Mouse (Mus musculus): Measurements from ENCODE around the gene Specc1l.

Specc1l gene

DNA sequence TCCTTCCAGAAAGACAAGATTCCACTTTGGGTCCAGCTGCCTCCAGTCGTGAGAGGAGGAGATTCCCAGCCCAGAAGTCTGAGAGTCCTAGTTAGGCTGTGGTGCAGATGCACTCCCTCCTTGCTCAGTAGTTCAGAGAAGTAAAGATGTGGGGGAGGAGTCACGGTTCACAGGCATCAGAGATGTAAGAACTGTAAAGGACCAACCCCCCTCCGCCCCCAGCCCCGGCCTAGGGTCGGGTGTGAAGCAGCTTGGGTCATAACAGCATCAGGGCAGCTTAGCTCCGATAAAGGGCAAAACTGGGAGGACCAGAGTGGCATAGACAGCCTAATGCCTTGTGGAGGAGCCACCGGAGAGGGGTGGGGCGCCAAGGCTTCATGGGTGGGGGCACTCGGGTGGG lies 104.6 kb downstream of the Specc1l start:
- no peak for DNase-seq (ENCODE audit: low read depth, low spot score)

DNA sequence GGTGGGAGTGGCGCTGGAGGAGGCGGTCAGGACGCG lies 104.8 kb downstream of the Specc1l start, which contains the start of gene Adora2a:
Adora2a (plus strand) TSS at position 6 of the 36 bp plus-strand sequence.
- DNase-seq (ENCODE audit: low read depth, low spot score): no peak

DNA sequence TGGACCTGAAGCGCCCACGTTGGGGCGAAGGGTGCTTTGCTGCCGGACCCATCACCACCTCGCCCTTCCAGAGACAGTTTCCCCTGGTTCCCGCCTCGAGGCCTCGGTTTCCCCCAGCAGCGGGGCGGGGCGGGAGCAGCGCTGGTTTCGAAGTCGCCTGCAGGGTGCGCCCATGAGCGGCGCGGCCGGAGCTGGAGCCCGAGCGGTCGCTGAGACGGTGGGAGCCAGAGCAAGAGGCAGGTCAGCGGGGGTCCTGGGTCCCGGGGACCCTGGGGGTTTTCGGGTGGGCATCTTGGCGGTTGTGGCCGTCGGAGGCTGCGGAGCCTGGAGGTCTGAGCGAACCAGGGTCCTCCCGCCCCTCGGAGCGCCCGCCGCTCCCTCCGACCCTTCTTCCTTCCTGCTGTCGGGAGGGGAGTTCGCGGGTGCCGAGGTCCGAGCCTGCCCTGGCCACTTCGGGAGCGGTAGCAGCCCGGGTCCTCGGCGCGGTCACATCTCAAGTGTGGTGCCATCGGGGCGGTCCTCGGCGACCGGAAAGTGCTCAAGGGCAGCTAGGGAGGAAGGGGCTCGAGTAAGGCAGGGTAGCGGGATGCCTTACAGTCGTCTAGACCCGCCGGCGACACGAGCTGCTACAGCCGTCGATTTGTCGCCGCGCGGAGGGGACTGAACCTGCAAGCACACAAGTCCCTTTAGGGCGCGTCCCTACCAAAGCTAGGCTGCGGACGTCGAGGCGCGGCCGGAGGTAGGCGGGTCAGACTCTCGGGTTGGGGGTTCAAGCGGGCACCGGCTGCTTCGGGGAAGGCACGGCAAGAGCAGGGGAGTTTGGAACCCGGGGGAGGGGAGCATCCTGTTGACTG lies 105.3 kb downstream of the Specc1l start:
- DNase-seq (ENCODE audit: low read depth, low spot score): peak; percentile 35

DNA sequence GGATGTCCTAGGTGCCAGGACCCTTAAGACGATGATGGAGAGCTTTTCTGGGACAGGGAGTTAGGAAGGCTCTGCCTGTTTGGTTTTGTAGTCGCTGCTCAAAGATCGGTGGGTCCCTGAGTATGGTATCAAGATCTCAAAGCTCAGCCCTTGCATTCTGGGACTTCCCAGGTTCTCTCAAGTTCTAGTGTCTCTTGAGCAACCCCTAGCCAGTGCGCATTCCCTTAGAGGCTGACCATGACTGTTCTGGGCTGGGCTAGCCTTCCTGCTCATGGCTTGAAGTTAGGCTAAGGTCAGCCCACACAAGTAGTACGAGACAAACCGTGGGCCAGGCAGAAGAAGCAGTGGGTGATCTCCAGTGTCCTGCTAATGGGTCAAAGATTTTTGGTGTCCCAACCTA lies 106.3 kb downstream of the Specc1l start:
- no peak for DNase-seq (ENCODE audit: low read depth, low spot score)

DNA sequence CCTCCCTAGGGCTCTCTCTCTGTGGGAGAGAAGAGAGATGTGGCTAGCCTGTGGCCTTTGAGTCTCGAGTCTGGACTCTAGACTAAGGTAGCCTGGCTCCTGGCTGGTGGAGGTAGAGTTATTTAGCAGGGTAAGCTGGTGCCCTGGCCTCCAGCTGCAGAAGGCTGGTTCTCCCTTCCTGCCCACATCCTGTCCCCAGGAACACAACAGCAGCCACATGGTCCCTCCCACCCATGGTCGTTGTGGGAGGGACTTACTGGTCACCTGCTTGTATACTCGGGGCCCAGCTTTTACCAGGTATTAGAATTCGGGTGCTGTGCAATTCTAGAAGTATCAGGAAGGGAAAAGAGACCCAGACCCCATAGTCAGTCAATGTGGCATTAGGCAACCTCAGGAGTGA lies 108.4 kb downstream of the Specc1l start:
- no peak for DNase-seq (ENCODE audit: low read depth, low spot score)

DNA sequence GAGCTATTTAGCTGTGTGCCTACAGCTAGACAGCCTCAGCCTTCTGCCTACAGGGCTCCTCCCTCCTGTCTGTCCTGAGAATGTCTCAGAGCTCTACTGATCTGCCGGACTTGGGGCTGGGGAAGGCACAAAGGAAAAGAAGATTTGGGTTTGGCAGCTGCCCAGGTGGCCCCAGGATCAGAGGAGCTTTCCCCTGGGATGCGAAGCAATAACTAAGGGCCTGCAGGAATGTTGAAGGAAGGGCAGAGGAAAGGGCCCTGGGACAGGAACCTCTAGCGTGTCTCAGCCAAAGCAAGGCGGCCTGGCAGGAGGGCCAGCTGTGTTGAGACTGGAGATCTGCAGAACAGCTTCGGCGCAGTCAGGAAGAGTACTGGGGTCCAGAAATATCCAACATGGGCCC lies 111.1 kb downstream of the Specc1l start:
- no peak for DNase-seq (ENCODE audit: low read depth, low spot score)

DNA sequence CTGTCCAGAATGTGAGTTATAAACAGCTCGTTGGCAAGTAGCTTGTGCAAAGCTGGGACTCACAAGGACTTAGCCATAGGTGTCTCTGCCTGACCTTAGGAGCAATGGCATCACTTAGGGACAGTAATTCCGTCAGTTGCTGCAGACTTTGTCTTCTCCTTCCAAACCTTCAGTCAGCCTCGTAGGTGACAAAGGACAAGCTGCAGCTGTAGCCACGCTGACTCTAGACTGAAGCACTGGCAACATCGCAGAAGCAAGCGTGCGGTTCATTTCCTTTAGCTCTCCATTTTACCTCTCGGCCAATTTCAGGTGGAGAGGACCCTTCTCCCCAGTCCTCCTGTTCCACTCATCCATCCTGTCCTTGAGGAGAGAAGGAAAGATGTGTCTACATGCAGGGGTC lies 112.1 kb downstream of the Specc1l start:
- DNase-seq (ENCODE audit: low read depth, low spot score): no peak

DNA sequence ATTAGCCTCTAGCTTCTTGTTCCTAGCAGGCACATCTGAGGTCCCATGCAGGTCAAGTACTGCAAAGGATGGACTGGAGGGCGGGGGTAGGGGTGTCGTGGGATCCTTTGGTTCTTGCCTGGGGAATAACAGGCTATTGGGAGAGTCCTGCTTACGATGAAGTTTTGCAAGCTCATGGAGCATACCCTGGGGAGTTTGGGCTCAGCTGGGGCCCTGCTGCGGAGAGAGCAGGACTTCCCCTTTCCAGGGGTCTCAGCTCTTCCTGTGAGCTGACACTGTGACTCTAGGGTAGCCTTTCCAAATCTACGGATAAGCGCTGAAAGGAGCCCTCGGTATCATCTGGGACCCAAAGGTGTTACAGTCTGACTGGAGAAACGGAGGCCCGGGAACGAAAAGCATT lies 112.5 kb downstream of the Specc1l start:
- DNase-seq (ENCODE audit: low read depth, low spot score): no peak

DNA sequence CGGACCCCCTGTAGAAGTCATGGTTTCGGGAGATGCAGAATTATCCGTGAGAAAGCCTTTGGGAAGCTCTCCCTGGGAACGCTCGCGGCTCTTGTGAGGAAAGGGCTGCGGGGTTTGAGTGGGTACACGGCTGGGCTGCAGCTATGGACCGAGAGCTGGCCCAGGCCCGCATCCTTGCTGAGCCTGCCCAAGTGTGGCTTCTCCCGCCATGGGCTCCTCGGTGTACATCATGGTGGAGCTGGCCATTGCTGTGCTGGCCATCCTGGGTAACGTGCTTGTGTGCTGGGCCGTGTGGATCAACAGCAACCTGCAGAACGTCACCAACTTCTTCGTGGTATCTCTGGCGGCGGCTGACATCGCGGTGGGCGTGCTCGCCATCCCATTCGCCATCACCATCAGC lies 113.9 kb downstream of the Specc1l start:
- DNase-seq (ENCODE audit: low read depth, low spot score): no peak

DNA sequence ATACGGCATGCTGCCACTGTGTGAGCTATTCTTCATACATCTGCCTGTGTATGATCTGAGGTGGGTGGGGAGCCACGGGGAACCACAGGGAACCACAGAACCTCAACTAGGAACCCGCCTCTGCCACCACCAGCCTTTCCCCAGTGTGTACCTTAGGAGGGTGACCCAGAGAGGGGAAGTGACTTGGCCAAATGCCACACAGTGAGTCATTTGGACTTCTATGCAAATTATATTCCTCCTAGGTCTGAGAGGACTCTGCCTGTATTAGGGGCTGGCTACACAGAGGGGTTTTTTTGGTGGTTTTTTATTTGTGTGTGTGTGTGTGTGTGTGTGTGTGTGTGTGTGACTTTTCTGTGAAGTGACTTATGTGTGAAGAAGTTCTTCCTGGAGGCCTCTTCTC lies 114.7 kb downstream of the Specc1l start:
- no peak for DNase-seq (ENCODE audit: low read depth, low spot score)

DNA sequence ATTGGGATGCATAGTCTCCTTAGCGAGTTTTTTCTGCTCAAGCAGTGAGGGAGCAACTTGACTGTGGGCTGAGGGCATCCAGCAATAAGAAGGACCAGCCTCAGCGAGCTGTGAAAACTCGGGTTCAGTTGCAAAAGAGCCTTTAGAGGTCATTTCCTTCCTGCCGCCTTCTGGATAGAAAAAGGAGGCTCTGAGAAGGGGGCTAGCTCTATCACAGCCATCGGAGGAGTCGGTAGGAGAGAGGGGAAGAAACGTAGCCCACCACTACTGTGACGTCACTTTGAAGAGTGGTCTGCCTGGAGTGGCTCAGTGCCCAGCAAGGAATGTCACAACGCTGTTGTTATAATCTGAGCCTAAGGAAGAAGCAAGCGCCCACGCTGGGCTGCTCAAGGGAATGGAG lies 115.2 kb downstream of the Specc1l start:
- DNase-seq (ENCODE audit: low read depth, low spot score): no peak

DNA sequence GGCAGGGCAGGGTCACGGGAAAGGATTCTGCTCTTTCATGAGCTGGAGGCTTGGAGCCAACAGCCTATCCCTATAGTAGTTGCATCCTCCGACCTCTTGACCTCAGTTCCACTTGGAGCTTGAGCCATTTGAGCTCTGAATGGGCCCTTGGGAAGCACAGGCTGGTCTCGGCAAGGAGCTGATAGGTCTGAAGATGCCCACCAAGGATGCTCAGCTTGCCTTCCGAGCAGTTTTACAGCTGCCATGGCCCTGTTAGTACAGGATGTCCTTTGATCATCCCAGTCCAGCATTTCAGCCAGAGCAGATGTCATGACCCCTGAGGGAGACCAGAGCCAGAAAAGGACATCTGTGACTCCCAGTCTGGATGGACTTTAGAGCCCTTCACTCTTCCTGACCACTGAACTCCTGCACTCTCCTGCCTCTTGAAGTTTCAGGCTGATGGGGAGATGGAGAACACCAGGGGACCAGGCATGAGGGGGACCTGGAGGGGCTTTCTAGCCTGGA lies 116.4 kb downstream of the Specc1l start:
- no peak for DNase-seq (ENCODE audit: low read depth, low spot score)

DNA sequence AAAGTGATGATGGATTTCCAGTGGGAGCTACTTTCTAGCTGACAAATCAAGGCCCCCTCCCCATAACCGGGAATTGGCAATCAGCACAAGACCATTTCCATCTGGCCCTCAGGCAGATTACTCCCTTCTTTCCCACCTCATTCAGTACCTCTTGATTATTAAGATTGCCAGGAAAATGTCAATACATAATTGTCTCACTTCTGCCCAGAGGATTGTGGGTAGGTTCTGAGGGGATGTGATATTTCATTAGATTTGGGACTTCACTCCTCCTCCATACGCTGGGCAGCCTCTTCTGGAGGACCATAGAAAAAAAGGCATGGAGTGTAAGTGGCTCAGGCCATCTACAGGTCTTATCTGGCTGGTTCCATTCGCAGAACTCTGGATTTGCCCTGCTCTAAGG lies 120.4 kb downstream of the Specc1l start:
- no peak for DNase-seq (ENCODE audit: low read depth, low spot score)

DNA sequence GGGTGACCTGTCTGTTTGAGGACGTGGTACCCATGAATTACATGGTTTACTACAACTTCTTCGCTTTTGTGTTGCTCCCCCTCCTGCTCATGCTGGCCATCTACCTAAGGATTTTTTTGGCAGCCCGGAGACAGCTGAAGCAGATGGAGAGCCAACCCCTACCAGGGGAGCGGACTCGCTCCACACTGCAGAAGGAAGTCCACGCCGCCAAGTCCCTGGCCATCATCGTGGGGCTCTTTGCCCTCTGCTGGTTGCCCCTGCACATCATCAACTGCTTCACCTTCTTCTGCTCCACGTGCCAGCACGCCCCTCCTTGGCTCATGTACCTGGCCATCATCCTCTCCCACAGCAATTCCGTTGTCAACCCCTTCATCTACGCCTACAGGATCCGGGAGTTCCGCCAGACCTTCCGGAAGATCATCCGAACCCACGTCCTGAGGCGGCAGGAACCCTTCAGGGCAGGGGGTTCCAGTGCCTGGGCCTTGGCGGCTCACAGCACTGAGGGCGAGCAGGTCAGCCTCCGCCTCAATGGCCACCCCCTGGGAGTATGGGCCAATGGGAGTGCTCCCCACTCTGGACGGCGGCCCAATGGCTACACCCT lies 121.4 kb downstream of the Specc1l start:
- DNase-seq (ENCODE audit: low read depth, low spot score): no peak

DNA sequence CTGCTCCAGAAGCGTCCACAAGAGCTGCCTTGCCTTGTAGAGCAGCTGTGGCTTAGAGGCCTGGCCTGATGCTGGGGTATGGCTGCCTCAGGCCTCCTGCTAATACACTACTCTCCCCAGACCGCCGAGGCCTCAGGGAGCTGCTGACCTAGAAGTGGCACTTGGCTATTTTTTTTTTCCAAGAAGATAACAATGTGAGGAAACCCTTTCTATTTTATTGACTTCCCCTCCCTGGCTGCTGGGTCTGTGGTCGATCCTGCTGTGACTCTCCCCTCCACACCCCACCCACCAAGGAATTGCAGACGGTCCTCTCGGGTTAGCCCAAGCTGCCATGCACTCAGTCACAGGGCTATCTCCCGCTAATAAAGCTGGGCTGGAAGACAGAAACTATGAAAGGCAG lies 122.3 kb downstream of the Specc1l start:
- DNase-seq (ENCODE audit: low read depth, low spot score): no peak

DNA sequence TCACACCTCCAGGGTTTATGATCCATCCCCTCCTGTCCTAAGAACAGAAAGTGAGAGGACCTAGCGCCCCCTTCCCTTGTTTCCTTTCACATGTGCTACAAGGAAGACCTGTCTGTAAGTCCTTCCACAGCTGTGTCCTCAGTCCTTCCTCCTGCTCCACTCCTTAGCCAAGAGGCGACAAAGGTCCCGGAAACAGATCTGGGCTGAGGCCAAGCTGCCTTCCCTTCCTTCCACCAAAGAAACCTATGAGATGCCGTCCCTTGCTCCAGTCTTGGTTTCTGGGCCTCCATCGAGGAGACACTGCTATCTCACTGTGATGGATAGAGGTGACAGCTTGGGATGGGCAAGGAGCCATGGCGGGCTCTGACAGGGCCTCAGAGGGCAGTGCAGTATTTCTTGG lies 123.2 kb downstream of the Specc1l start:
- no peak for DNase-seq (ENCODE audit: low read depth, low spot score)

DNA sequence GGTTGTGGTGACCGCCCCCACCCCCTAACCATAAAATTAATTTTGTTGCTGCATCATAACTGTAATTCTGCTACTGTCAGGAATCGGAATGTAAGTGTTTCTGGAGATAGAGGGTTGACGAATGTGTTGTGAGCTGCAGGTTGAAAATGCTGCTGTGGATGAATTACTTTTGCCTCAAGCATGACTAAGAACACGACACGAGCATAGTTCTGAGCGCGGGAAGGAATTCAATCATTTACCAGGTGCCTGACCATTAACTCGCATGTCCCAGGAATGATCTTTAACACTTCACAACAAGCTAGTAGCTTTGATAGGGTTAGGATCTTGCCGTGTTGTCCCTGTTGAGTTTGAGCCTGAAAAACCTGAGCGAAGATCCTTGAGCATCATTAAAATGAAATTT lies 125.4 kb downstream of the Specc1l start:
- DNase-seq (ENCODE audit: low read depth, low spot score): no peak

DNA sequence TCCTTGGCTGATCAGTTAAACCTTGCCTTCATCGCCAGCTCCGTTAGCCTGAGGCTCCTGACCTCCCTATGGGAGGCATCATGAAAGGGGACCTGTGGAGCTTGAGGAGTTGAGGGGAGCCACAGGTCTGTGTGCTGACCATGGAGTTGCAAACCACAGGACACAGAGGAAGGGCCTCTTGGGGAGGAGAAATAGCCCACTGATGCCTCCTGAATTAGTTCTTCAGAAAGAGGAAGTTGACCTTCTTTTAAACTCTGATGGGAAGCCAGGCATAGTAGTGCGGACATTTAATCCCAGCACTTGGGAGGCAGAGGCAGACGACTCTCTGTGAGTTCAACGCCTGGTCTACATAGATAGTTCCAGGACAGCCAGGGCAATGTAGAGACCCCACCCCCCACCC lies 127.0 kb downstream of the Specc1l start:
- DNase-seq (ENCODE audit: low read depth, low spot score): no peak

DNA sequence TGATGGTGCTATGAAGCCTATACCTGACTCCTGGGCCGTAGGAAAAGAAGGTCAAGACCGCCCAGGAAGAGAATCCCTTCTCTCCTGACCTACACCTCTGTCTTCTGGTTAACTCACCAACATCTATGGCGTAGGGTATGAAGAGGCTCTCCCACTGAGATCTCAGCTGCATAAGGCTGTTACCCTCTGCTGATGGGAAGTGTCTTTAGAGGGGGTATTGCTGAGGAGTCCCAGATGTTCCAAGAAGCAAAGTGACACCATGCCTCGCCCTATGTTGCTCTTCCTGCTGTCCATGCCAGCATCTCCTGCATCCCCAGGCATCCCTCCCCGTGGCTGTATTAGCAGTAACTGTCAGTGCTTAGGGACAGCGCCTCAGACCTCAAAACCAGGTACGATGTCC lies 127.5 kb downstream of the Specc1l start:
- DNase-seq (ENCODE audit: low read depth, low spot score): no peak

DNA sequence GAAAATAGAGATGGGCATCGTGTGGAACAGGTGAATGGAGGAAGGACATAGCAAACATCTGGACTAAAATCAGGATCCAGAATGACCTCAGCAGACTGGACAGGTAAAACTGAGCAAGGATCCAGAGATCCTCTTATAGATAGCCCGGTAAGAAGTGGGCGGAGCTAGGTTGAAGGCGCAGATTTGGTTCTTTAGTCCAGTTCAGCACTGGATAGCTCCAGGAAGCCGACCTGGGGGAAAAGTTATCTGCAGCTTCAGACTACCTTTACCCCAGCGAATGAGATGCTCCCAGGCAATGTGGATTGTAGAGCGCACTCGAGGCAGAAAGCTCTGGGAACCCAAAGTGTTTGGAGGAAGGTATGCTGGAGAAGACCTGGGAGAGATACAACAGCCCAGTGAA lies 130.1 kb downstream of the Specc1l start:
- no peak for DNase-seq (ENCODE audit: low read depth, low spot score)

DNA sequence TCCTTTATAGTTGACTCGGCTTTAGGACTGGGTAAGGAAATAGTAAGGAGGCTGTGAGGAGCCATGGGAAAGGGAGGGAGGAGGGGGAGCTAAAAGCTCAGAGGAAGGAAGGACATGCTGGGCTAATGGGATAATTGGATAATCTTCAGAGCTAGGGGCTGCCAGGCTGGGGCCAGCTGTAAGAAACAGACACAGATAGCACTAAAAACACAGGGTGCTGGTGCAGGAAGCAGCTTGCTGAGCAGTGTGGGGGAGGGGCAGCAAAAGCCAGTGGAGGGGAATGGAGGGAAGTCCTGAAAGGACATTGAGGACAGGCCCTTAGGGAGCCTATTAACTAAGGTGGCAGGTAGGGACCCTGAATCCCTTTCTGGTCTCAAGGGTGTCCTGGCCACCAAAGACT lies 132.7 kb downstream of the Specc1l start:
- peak; percentile 8 for DNase-seq (ENCODE audit: low read depth, low spot score)

DNA sequence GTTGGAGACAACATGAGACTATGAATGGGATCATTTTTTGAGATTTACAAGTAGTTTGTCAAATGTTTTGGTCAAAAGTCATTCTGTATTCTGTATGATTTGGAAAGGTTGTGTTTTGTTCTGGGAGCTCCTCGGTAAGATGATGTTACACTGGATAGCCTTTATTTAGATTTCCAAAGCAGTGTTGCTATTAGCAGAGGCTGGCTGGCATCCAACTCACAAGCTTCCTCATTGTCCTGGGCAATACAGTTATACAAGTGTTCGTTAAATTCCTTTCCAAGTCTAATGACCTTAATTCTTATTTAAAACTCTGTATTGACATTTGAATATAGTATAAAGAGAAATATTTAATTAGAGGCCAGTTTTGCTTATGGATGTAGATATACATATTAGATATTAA lies 133.4 kb downstream of the Specc1l start:
- no peak for DNase-seq (ENCODE audit: low read depth, low spot score)

DNA sequence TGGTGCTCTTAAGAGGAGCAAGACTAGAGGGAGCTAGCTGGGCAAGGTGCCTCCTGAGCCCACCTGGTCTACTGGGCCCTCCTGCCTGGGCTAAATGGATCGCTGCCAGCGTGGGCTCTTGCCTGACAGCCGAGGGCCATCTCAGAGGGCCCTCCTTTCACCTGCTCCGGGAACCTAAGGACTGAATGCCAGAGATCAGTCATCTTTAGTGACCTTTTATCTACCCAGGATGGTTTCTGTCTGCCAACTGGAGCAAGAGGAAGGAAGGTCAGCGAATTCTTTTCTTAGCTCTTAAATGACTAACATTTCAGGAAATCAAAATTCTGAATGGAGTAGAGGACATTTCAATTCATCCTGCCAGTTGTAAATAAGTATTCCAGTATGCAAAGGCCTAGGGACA lies 138.7 kb downstream of the Specc1l start:
- DNase-seq (ENCODE audit: low read depth, low spot score): no peak

DNA sequence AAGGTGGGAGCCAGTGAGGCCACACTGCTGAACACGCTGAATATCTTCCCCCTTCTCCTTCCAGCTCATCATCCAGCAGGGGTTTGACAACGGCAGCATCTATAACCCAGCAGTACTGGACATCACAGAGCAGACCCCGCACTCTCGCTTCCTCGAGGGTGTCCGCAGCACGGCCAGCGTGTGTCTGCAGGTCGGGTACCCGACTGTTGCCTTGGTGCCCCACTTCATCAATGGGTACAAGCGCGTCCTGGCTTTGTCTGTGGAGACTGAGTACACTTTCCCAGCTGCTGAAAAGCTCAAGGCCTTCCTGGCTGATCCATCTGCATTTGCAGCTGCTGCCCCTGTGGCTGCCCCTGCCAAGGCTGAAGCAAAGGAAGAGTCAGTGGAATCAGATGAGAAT lies 140.7 kb downstream of the Specc1l start:
- DNase-seq (ENCODE audit: low read depth, low spot score): no peak
